Mouse (Mus musculus) leukemia stem cell, adult 10-12 weeks (primary cell): ENCODE measurements around the gene Cdc42. TPM values are rescaled to one million over a fixed set of nuclear protein-coding genes. Genes with fewer than 3 reads are reported as not detected.

Experiments
- polyA plus RNA-seq: library from polyadenylated mRNA; stranded (reverse); fragments of >175 nt; gene quantifications from 2 replicates; pipeline ENCODE4 v1.2.3, GENCODE M21; 2012; ENCODE audit warnings: low replicate concordance

Gene Cdc42
- 2.7 and 12.9 TPM in 2 replicates for polyA plus RNA-seq

DNA sequence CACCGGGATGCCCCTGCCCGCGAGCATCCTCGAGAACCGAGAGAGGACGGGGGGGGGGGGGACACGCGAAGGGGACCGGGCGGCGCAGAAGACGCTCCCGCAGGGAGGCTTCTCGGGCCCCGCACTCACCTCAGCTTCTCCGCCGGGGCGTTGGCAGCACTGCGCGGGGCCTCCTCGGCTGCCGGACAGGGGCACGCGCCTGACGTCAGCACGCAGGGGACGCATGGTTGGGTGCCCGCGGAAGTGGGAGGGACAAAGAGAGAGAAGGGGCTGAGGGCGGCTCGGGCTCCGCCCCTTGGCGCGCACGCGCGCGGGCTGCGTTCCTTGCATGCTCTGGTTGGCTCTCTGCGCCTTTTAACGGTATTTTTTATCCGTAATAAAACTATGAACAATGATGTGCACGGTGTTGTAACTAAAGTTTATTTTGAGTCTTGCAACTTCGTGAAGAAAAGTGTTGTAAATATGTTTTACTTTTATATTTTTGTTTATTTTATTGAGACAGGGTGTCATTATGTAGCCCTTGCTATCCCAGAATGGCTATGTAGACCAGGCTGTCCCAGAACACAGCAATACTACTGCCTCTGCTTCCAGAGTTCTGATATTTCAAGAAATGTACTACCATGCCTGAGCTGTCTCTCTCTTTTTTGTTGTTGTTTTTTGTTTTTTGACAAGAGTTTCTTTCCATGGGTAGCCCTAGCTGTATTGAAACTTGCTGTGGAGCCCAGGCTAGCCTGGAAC is at the start of gene Cdc42:
Cdc42 (minus strand) TSS at position 204 of the 738 bp plus-strand sequence.

DNA sequence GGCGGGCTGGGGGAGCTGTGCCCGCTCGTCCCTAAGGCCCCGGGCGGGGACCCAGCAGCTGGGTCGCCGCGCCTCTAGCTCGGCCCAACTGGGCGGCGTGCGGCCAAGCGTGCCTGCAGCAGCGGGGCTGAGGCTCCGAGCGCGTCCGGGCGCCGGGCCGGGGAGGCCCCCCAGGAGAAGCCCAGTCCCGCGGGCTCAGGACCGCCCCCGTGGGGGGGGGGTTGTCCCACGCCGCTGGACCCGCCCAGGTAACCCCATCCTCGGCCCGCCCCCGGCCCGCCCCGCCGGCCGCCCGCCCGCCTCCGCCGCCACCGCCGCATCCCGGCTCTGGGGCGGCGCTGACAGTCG is 80.4 kb downstream of the Cdc42 start, which contains the start of gene Wnt4:
Wnt4 (plus strand) TSS at position 324 of the 348 bp plus-strand sequence.

Other genes with a start within 250 kb of the Cdc42 start
- not detected in 2 replicates for gene Wnt4, start 80.2 kb downstream of the Cdc42 start, polyA plus RNA-seq
- gene Cela3a, start 52.1 kb upstream of the Cdc42 start, polyA plus RNA-seq, result not detected in 2 replicates
- gene Cela3b, start 72.8 kb upstream of the Cdc42 start, polyA plus RNA-seq, result 0.26 TPM in 1 of 2 replicates, not detected in the other
- not detected in 2 replicates for gene 1700013G24Rik, start 95.6 kb upstream of the Cdc42 start, polyA plus RNA-seq
- 2.4 and 11.8 TPM in 2 replicates for gene Hspg2, start 111.0 kb upstream of the Cdc42 start, polyA plus RNA-seq
- not detected in 2 replicates for gene Ldlrad2, start 216.8 kb upstream of the Cdc42 start, polyA plus RNA-seq
- gene Usp48, start 236.0 kb upstream of the Cdc42 start, polyA plus RNA-seq, result 20.0 and 52.3 TPM in 2 replicates